Mouse (Mus musculus) neutrophil, adult 5-6 weeks (primary cell): ENCODE results near the gene Bmyc. TPM values are rescaled to one million over a fixed set of nuclear protein-coding genes. Genes with fewer than 3 reads are reported as not detected.
A peak's percentile ranks its signal among the peaks of the same experiment; 100 is the strongest.
"Not testable (repeated sequence)": the region's sequence is repeated elsewhere in the genome, so short reads cannot be mapped to it uniquely, and the experiment has no call there.

Experiments used
- ATAC-seq: fragments of 151-379, 151-347 bp; 2 replicates; pipeline ENCODE4 v1.8.0; 2017; ENCODE audit warnings: mild to moderate bottlenecking, moderate TSS enrichment; ENCODE audit not compliant: insufficient number of reproducible peaks, poor library complexity, low FRiP score, severe bottlenecking; ENCODE audit errors: extremely low read depth
- total RNA-seq: library from RNA; stranded (forward); fragments of 200-1000 nt; gene quantifications from 2 replicates; pipeline ENCODE4 v1.2.3, GENCODE M21; 2017

Gene Bmyc
- 10.3 and 14.4 TPM in 2 replicates for total RNA-seq

GRCm38 (mm10) chr2:25706643-25707481, at the start of gene Bmyc:
Bmyc (plus strand) TSS chr2:25706739.
- peak; percentile 68 for ATAC-seq

- ATAC-seq: no peak
These were observed 49.3 kb upstream of the Bmyc start for GRCm38 (mm10) chr2:25657246-25657645.

- ATAC-seq: no peak
These were observed 48.9 kb upstream of the Bmyc start, which contains the start of gene Lcn5 for GRCm38 (mm10) chr2:25657652-25658051. Lcn5 (plus strand) TSS chr2:25657952.

- ATAC-seq: no peak
These were observed 46.3 kb upstream of the Bmyc start for GRCm38 (mm10) chr2:25660279-25660678.

- no peak for ATAC-seq
These were observed 45.1 kb upstream of the Bmyc start for GRCm38 (mm10) chr2:25661245-25661970.

- ATAC-seq: no peak
These were observed 43.0 kb upstream of the Bmyc start for GRCm38 (mm10) chr2:25663511-25663910.

GRCm38 (mm10) chr2:25664125-25664524, 42.4 kb upstream of the Bmyc start:
- no peak for ATAC-seq

- no peak for ATAC-seq
These were observed 40.0 kb upstream of the Bmyc start for GRCm38 (mm10) chr2:25666516-25666915.

- ATAC-seq: no peak
These were observed 30.1 kb upstream of the Bmyc start, which contains the start of gene Lcn6 for GRCm38 (mm10) chr2:25676486-25676885. Lcn6 (plus strand) TSS chr2:25676786.

GRCm38 (mm10) chr2:25679559-25679958, 27.0 kb upstream of the Bmyc start:
- ATAC-seq: no peak

- ATAC-seq: no peak
These were observed 24.1 kb upstream of the Bmyc start, which contains the start of gene Lcn10 for GRCm38 (mm10) chr2:25682426-25682825. Lcn10 (plus strand) TSS chr2:25682726.

GRCm38 (mm10) chr2:25686941-25687340, 19.6 kb upstream of the Bmyc start:
- ATAC-seq: no peak

GRCm38 (mm10) chr2:25694605-25695004, 11.9 kb upstream of the Bmyc start:
- ATAC-seq: peak; percentile 47; the same call in 1 of the 2 replicates

GRCm38 (mm10) chr2:25696951-25697350, 9.6 kb upstream of the Bmyc start:
- no peak for ATAC-seq

- no peak for ATAC-seq
These were observed 7.8 kb upstream of the Bmyc start for GRCm38 (mm10) chr2:25698696-25699095.

- not testable (repeated sequence) for ATAC-seq
These were observed 6.8 kb upstream of the Bmyc start, which contains the start of gene Obp2a for GRCm38 (mm10) chr2:25699743-25700142. Obp2a (plus strand) TSS chr2:25700043.

GRCm38 (mm10) chr2:25701001-25701400, 5.5 kb upstream of the Bmyc start:
- no peak for ATAC-seq

GRCm38 (mm10) chr2:25703706-25704105, 2.8 kb upstream of the Bmyc start:
- ATAC-seq: no peak

- peak; percentile 57 for ATAC-seq
These were observed 1.6 kb downstream of the Bmyc start for GRCm38 (mm10) chr2:25708121-25708520.

- not testable (repeated sequence) for ATAC-seq
These were observed 2.5 kb downstream of the Bmyc start for GRCm38 (mm10) chr2:25709056-25709455.
